Mouse (Mus musculus): Measurements from ENCODE around the gene Rpl5.

Gene Rpl5

DNA sequence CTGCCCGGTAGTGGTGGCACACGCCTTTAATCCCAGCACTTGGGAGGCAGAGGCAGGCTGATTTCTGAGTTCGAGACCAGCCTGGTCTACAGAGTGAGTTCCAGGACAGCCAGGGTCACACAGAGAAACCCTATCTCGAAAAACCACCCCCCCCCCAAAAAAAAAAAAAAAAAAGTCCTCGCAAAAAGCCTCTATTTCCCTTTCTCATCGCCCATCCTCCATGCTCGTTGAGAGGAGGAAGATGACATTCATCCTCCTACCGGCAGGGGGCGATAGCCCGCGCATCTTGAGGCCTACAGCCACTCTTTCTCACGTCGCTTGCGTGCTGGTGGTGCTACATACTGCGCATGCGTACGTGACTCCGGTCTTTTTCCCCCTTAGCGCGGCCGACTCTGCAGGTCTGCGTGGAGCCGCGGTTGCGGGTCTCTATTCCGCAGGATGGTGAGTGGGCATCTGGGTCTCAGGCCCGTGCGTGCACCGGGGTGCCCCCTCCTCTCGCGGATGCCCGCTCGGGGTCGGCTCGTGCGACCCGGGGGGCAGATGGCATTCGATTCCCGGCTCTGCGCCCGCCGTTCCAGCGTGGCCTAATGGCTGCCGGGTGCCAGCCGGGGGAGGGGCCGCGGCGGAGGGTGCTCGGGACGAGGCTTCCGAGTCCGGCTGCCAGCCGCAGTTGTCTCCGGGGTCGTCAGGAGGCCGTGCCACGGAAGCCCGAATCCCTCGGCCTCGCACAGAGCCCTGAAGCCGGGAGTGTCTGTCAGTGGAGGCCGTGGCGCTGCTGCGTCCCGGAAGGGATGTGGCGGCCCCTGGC is at the start of gene Rpl5:
Gene Rpl5, plus strand, starts transcription at position 297 of the 808 bp plus-strand sequence.
- DNase-seq: peak; percentile 97 to 98

DNA sequence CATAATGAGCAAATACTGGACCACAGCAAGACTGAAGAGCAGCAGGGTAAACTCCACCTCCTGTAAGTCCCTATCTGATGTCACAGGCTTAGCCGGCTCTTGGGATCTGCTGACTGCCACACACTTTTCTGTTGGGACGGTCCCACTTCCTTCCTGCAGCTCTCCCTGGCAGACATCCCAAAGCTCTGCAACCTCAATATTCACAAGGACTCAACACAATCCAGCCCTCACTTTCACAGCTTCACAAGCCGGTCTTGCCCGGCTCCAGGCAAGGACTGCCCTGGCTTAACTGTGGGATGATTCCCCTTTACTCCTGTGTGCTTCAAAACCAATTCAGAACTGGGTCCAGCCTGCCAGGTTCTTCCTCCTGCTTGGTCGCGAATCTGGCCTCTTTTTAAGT is 46.5 kb upstream of the Rpl5 start:
- DNase-seq: peak in 1 of 2 experiments; percentile 20

DNA sequence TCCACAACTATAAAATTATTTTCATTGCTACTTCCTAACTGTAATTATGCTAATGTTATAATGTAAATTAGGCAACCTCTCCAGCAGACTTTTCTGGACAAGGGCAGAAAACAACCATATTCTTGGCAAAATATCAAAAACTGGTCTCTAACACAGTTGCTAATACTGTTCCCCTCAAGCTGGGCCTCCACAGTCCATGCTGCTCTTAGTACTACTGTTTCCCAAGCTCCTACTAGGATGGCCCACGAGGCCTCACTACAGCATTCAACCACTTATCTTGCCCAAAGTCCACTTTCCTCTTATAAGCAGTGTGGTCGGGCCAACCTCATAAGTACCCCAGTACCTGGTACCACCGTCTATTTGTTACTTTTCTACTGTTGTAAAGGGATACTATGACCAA is 45.7 kb upstream of the Rpl5 start:
- no peak for DNase-seq

DNA sequence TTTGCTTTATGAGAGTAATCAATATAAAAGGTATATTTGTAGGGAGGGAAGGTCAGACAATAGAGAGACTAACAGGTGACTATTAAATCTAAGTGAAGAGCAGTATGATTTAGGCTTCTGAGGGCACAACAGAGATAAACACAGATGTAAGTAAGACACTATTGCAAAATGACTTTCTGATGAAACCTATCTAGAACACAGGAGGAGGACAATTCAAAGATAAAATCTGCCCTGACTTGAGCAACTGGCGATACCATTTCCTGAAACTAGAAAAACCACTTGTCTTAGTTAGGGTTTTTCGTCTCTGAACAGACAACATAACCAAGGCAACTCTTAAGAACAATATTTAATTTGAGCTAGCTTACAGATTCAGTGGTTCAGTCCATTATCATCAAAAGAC is 44.8 kb upstream of the Rpl5 start:
- DNase-seq: no peak

DNA sequence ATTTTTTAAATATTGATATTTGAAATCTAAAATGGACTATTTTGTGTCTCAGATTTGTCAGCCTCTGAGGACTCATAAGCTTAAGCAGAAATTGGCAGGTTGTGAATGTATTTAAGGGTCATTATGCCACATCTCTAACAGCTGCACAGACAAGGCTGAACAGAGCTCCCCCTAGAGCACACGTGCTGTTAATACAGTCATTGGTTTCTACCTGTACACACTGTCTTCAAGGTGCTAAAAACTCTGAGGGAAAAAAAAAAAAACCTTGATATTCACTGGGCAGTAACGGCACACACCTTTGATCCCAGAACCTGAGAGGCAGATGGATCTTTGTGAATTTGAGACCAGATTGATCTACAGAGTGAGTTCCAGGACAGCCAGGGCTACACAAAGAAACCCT is 41.3 kb upstream of the Rpl5 start:
- DNase-seq: no peak

DNA sequence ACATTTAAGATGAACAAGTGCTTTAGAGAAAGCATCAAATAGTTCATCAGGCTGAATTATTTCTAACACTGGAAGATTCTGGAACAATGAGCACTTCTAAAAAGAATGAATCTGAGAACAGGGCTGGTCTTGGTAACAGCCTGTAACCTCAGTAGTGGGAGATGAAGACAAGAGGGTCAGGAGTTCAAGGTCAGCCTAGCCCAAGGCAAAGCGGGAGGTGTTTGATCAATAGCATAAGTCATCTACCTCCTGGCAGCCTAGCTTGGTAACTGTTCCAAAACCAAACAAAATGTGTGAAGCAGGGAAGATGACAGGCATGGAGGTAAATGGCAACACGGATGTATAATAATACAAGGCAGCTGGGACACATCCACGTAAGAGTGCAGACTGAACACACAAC is 36.3 kb upstream of the Rpl5 start:
- DNase-seq: no peak

DNA sequence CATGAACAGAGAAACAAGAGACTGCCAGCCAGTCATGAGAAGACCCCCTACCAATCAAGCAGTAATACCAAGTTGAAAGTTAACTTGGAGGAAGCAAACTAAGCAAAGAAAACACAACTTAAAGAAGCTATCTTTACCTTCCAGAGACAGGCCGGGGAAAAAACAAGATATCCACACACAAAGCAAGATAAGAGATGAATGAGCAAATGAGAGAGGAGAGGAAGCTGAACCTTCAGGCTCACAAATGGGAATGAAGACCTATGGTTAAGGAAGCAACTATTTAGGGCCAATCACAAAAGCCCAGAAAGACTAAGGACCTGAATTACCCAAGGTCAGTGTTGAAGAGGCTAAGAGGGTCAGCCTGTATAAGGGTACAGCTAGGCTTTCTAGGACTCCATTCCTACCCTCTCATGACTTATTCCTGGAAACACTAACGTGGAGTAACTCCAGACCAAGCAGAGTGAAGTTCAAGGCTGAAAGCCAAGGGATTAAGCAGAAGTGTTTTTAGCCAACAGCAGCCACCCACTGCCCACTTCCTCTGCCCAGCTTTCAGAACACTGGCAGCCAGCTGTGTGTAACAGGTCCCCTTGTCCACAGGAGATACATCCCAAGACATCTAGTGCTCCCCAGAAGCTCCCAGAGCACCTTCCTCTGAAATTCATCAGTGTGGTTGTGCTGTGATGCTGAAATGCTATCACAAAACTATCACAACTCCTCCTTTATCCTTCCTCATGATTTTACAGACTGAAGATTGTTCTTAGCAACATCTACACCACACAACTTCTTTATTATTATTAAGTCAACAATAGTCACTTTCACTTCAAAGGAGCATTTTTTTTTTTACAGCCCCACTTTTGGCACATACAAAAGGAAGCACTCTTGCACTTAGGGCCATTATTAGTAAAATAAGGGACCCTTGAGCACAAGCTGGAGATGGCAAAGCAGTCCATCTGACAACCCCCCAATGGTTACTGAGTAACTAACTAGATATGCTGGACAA is 33.9 kb upstream of the Rpl5 start:
- DNase-seq: no peak

DNA sequence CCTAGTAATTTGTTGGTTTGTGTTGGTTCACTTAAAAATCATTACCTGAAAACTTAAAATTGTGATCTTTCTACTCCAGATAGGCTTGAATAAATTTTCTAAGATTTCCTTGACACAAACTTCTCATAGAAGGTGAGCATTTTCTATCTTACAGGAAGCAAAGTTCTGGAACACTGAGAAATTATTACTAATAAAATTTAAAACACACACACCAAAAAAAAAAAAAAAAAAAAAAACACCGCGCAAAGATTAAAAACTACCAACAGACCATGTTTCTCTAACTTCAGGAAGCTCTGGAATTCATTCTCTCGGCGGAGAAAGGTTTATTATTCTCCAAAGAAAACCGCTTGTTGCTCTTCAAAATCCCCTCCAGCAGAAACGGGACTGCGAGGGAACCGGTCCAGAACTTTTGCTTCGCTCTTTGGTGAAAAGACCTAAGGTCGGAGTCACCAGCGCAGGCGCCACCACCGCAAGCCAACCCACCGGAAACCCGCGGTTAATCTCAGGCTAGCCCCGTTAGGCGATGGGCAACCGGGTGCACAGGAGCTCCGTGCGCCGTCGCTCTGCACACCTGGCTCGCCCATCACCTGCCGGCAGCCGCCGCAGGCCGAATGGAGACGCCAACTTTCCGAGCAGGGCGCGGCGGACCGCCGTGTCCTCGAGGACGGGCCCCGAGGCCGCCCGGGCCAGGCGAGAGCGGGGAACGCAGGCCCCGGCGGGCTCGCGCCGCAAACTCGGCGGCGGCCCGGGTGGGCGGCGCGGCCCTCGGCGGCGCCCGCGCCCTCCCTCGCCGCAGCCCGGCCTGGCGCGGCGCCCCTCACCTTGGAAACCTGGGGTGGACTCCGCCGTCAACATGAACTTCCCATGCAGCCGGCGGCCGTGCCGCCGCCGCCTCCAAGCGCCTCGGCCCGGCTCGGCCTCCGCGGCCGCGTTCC is 32.1 kb upstream of the Rpl5 start:
- peak; percentile 69 to 70 for DNase-seq

DNA sequence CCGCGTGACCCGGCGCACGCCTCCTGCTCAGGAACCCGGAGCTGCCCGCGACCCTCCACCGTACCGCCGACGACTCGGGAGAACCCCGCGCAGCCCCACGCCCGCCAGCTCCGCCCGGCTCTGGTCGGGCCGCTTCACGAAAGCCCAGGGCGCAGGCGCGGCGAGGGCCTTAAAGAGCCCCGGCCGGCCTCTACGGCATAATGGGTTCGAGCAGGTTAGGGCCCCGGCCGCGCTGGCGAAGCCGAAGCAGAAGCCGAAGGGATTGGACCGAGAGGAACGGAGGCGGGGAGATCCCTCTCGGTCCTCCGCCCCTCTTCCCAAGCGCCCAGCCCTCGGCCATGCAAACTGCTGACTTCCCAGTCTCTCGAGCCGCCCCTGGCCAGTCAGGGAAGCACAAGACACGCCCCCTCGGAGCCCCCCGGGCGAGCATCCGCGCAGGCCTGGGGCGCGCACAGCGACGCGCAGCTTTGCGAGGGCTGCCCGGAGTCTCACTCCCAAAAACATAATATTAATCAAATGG is 31.3 kb upstream of the Rpl5 start:
- peak; percentile 93 to 94 for DNase-seq

DNA sequence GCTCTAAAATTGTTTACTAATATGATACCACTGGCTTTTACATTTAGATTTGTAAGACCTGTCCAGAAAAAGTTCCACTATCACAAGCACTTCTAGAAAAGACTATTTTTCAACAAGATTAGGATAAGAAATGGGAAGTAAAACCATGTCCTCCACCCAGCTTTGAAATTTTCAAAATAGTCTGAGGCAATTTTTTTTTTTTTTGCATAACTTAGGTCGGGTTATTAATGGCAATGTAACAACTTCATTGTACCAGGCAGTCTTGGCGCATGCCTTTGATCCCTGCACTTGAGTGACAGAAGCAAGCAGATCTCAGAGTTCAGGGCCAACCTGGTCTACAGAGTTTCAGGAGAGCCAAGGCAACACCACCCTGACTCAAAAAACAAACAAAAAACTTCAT is 30.6 kb upstream of the Rpl5 start:
- no peak for DNase-seq

DNA sequence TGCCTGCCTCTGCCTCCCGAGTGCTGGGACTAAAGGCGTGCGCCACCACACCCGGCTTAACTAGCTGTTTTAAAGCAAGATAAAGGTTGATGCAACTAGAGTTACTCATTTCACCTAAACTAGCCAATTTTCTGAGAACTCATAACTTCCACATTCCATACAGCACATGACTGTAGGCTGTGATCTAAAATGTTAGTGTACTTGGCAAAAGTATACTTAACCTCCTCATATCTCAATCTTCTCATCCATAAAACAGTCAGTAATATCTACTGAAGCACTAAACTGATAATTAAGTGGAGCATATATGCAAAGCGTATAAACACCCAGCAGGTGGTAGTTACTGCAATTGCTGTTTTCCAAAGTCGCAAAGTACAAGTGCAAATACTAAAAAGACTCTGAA is 27.0 kb upstream of the Rpl5 start:
- DNase-seq: no peak

DNA sequence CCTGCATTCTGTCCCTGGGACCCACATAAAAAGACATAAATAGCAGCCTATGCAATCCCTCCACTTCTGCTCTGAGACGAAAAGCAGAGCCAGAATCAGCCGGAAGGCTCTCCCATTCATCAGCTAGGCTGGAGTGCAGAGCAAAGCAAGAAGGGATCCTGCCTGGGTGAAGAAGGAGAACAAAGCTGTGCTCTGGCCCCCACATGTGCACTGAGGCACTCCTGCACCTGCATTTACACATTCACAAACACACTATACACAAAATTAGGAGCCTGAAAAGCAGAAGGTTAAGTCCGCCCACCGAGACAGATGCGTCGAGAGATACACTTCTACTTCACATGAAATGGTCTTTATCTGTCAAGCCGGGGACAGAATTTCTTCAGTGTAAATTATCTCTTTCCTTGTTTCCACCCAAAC is 26.4 kb upstream of the Rpl5 start:
- no peak for DNase-seq

DNA sequence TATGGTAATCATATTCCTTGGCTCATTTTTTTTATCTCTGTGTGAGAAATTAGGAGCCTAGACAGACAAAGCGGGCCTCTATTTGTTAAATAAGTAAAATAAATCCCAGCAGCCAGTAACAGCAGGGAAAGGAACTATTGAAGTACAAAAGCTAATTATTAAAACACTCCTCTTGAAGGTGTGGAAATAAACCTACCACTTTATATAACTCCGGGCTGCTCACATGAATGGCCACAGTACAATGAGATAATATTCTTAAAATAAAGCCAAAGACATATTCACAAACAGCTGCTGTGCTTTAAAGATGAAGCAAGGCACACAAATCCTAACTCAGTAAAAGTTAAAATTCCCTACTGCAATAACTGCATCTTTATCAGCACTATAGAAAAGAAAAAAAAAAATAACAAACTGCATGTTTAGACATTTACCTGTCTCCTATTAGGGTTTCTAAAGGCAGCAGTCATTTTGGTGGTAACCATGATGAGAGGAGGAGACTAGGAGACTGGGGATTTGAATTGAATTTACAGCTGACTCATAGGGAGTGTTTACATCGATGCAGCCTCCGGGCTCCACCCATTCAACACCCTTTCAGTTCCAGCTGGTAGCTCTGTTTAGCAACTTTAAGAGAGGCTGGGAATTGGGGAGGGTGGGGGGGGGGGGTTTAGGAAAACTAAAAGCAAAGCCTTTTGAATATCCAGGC is 25.6 kb upstream of the Rpl5 start, which contains the start of gene Evi5:
Gene Evi5, minus strand, starts transcription at position 547 of the 700 bp plus-strand sequence.
- DNase-seq: no peak

DNA sequence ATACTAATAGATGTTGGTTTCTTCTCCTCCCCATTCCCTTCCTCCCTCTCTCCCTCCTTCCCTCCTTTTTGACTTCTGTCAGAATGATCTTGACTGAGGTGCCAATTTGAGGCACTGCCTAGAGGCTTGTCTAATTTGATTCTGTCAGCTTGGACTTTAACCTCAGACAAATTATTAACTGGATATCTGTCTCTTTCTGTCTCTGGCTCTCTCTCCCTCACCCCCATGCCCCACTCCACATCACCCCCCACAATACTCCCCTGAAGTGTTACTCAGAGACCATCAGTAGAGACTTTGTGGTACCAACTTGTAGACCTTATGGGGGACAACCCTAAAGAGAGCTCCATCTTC is 25.1 kb upstream of the Rpl5 start:
- no peak for DNase-seq

DNA sequence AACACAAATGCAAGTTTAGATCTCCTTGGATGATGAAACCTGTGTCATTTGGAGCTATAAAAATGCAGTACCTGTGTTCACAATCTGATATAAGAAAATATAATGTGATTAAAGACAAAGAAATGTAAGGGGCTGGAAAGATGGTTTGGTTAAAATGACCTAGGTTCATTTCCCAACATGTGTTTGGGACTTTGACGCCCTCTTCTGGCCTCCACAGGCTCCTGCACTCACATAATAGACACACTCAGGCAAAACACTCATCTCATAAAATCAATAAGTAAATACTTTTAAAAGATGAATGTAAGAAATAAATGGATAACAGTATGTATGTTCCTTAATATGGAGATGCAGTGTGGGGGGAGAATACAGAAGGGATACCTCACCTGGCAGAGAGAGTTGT is 23.2 kb upstream of the Rpl5 start:
- DNase-seq: no peak

DNA sequence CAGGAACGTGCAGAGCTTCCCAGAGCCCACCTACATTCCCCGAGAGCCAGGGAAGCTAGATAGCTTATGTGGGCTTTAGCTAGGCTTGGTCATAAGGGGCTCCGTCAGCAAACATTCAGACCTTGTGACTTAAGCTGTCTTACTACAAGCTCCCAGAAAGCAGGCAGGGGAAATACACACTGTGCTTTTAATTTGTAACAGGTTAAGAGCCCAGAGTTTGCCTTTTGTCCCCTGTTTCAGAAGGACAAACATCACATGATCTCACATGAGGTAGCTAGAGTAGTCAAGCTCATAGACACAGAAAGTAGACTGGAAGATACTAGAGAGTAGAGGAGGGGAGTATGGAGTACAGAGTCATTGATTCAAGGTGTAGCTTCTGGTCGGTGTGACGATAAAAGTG is 19.6 kb upstream of the Rpl5 start:
- DNase-seq: no peak

DNA sequence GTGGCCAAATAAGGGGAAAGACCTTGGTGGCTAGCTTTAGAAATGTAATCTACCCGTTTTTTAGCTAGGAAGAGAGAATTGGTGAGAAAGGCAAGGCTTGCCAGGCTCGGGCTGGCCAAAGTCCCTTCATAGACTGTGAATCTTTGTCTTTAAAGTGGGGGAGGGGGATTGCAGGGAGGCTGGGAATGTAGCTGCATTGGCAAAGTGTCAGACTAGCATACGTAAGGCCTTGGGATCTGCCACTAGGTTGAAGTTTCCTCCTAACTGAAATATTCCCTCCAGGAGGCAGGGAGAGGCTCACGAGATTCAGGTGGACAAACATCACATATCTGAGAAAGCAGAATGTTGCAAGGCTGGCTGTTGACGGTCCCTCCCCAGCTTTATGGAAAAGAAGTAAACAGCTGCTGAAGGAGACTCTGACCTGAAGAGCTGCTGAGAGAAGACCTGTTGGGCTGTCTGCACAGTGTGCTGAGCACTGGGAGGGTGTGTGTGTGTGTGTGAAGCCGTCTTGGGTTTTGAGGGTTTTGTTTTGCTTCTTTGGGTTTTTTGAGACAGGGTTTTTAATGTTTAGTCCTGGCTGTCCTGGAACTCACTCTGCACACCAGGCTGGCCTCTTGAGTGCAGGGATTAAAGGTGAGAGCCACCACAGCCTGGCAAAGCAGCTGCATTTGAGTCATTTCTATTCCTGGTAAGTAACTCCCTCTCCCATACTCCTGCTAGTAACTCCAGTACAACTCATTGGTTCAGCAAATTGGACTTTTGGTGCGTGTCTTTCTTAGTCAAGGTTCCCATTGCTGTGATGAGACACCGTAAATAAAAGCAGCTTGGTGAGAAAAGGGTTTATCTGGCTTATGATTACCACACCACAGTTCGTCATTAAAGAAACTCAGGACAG is 10.1 kb upstream of the Rpl5 start:
- no peak for DNase-seq

DNA sequence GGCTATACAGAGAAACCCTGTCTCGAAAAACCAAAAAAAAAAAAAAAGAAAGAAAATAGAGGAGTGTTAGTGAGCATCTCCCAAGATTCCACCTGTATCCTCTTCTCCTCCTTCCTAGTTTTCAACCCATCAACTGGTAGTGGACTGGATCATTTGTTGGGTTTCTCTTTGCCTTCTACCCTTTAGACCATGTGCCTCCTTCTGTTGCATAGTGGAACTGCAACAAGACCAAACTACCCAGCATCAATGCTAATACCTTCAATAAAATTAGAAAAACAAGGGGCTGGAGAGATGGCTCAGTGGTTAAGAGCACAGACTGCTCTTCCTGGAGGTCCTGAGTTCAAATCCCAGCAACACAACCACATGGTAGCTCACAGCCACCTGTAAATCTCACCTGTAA is 8.8 kb upstream of the Rpl5 start:
- DNase-seq: peak in 1 of 2 experiments; percentile 27

DNA sequence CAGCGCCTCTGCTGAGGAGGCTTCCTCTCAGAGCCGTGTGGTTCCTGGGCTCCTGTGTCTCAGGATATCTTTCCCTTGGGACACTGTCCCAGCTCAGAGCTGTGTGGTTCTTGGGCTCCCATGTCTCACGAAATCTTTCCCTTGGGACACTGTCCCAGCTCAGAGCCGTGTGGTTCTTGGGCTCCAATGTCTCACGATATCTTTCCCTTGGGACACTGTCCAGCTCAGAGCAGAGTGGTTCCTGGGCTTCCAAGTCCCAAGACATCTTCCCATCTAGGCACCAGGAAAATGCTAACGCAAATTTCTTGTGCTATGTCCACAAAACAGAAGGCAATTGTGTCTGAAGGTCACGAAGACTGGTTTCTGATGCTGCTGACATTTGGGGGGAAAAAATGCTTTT is 5.6 kb upstream of the Rpl5 start:
- DNase-seq: no peak

DNA sequence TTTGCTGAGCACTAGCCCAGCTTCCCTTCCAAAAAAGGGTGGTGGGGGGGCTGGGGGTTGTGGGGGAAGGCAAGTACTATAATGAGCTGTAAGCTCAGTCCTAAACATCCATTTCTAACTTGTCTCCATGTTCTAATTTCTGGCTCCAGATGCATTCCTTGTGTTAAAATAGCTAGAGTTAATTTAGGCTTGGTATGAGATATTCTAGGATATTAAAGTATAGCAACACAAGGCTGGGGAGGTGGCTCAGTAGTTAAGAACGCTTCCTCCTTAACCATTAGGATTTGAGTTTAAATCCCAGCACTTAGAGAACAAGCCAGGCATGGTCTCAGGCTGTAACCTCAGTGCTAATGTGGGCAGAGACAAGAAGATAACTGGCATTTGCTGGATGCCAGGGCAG is 4.0 kb upstream of the Rpl5 start:
- DNase-seq: no peak
